Mouse (Mus musculus) left cerebral cortex, adult 8-10 months (tissue): Measurements from ENCODE around the gene C530008M17Rik. TPM values are rescaled to one million over a fixed set of nuclear protein-coding genes. Genes with fewer than 3 reads are reported as not detected.

ENCODE experiments used
- DNase-seq, 2 experiments: peaks; one replicate each; pipeline ENCODE4 v3.0.0; 2022; ENCODE audit warnings: low spot score in 2 of 2
- total RNA-seq, 4 experiments: library from RNA; stranded (reverse); gene quantifications; 2 replicates each; pipeline ENCODE4 v1.2.4; 2022

The C530008M17Rik gene
- total RNA-seq, 4 experiments from 2014 or later, result 48.2 to 53.4 (median 51.1) TPM

DNA sequence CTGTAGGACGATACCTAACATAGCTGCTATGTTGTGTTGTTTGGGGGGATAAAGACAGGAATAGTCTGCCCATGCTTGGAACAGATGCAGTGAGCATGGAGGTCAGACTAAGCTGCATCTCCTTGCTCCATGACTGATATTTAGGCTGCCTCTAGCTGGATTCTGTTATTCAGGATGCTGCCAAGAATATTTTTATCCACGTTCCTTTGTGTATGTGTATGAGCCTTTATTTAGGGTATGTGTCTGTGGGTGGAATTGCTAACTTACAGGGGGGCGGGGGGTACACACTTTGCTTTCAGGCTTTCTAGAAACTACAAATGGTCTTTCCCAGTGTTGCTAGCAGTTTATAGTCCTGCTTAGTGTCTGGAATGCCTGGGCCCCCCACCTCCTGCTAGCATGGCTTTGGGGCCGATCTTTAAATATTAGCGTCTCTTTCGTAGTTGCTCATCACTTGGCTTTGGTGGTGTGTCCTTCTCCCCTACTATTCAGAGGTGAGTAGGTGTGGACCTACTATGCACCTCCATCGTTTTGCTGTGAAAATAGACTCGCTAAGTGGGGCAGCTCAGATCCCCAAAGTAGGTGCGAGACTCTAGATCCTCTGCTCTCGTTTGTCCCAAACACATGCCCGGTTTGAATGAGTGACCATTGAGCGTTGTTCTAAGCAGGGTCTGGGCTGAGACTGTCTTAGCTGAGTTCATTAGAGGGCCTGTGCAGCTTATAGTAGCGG, 45.0 kb downstream of the C530008M17Rik start:
- DNase-seq, result peak in 1 of 2 experiments; percentile 23

- no peak for DNase-seq
Observed at GRCm38 (mm10) chr5:76702104-76702503, 45.8 kb downstream of the C530008M17Rik start.

GRCm38 (mm10) chr5:76702646-76703045, 46.3 kb downstream of the C530008M17Rik start:
- DNase-seq, result no peak

GRCm38 (mm10) chr5:76705307-76706173, 49.2 kb downstream of the C530008M17Rik start:
- no peak for DNase-seq

GRCm38 (mm10) chr5:76707072-76707471, 50.8 kb downstream of the C530008M17Rik start:
- DNase-seq, result no peak

GRCm38 (mm10) chr5:76708004-76708403, 51.7 kb downstream of the C530008M17Rik start:
- DNase-seq, result no peak

DNA sequence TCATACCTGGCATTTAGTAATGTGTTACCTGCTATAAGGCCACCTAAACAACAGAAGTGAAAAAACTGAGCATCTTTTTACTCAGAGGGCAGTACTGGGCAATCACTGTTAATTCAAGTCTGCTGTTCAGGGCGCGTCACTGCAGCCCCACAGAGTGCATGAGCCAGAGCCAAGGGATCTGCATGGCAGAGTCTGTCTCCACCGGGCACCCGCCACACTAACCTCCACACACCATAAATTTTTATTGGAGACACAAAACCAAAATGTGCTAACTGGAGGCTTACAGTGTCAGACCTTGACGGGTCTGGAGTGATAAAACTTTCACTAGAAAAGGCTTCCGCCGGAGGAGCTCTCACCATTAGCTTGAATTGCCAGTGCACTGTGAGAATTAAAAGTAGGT, 57.4 kb downstream of the C530008M17Rik start:
- no peak for DNase-seq

DNA sequence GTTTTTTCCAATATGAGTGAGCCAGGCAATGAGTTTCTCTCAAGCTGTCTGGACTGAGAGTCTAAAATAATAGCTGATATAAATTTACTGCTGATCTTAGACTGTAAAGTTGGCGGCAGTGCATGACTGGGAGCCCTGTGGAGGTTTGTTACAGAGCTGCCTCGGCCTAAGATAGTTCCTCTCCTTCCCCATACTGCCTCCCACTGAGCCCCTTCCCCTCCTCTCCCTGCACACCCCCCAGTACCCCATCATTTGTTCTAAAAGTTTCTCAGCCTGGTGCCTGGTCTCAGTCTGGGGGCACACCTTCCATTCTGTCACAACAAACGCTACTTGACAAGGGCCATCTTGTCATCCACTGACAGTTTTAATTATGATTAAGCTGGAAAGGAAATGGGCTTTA, 63.6 kb downstream of the C530008M17Rik start:
- DNase-seq, result no peak

GRCm38 (mm10) chr5:76724878-76725277, 68.6 kb downstream of the C530008M17Rik start:
- no peak for DNase-seq

- DNase-seq, result no peak
Observed at GRCm38 (mm10) chr5:76726518-76727103, 70.3 kb downstream of the C530008M17Rik start.

DNA sequence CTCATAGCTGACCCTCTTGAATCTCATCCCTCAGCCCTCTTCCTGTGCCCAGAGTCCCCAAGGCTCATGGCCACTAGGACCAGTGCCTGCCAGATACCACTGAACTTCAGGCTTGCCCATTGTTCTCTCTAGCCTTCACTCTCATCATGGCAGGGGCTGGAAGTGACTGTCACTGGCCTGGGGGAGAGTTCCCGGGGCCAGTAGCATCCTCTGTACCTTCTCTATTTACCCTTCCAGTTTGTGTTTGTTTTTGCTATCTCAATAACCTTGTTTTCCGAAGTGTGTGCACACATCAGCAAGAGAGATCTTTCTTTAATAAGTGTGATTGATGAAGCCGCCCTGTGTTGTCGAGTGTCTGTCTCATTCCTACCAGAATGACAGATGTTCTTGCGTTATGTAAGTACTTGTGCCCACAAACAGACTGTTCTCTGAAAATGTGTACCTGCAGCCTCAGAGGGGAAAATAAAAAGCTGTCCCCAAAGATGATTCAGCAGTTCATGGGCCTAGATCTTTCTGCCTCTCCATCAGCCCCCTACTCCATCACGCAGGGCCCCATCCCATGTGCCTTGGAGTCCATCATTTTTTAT, 76.8 kb downstream of the C530008M17Rik start:
- DNase-seq, result no peak

DNA sequence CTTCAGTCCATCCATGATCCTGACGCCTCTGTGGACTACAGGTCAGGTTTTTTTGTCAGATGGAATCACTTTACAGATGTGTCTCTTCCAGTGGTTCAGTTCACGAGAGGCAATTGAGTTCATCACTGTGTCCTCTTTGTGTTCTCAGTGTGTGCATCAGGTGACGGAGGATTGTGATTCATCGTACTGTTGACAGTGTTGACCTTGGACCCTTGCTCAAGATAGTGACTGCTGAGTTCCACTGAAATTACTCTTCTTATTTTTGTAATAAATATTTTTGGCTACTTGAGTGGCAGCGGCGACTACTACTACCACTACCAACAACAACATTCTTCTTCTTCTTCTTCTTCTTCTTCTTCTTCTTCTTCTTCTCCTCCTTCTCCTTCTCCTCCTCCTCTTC, 85.2 kb downstream of the C530008M17Rik start:
- DNase-seq, result no peak

DNA sequence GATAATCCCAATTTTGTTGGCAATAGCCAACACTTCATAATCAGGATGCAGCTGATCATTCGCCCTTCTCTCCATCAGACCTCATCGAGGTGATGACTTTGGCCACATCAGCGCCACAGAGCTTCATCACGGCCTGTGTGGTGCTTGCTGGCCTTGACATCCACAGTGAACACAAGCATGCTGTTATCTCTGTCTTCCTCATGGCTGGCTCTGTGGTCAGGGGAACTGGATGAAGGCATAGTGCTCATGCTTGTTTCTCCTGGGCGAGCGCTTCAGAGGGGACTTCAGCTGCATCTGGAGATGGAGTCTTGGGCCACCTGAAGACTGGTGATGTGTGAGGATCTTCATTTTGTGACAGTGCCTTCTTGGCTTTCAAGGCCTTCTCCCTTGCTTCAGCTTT, 85.8 kb downstream of the C530008M17Rik start:
- DNase-seq, result no peak

DNA sequence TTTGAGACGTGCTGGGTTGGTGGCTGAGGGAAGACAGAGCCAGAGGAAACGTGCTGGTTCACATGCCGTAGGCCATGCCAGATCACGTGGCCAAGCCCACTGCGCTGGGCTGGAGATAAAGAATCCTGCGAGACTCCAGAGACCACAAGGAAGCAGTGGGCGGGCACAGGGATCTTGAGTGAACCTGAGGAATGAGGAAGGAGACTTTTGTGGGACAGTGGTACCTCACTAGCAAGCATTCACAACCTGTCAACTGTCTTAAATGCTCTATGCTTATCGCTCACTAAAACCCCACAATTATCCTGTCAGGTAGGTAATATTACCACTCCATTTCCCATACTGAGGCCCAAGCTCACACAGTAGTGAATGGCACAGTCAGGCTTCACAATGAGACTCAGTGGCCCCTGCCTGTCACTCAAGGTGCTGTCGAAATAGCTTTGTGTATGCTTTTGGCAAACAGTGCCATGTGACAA, 88.5 kb downstream of the C530008M17Rik start:
- no peak for DNase-seq

DNA sequence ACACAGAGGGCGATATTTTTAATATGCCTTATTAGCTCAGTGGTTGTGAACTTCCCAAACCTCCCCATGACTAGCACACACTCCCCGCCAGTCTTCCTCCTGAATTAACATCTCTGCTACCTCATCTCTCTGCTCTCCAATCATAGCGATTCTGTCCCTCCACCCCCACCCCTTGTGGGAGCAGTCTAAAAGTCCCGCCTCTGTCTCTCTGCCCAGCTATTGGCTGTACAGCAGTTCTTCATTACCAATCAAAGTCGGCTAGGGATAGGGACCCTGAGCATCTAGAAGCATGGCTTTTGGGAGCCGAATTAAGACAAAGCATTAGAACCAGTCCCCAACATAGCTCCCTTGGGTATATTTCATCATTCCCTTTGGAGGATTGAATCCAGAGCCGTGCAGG, 91.5 kb downstream of the C530008M17Rik start:
- no peak for DNase-seq

DNA sequence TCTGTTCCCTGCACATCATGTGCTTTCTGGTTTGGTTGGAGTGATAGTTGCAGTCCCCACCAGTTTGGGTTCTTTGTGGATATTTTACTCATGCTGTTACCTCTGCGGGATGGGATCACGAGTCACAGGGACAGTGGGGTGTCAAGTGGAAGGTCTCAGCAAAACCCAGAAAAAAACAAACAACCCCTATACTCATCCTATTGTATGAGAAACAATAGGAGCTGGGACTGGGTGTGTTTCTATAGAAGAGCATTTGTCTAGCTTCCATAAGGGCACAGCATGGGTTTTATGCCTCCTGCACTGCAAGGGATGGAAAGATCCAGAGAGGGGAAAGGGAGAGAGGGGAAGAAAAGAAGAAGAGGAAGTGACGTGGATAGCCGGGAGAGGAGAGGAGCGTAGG, 96.0 kb downstream of the C530008M17Rik start:
- no peak for DNase-seq

DNA sequence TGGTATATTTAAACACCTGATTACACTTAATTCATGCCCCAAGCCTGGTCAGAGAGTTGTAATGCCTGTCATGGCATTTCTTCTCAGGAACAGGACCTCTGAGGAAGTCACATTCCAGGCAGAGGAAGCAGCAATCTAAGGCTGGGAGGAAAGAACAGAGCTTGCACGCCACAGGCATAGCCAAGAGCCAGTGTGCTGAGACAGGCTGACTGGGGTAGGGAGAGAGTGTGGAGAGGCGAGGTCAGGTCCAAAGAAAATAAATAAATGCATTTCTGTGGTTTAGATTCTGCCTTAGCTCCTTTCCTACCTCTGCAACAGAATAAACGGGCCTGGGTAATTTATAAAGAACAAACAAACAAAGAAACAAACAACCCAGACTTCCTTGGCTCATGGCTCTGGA, 104.0 kb downstream of the C530008M17Rik start:
- no peak for DNase-seq

DNA sequence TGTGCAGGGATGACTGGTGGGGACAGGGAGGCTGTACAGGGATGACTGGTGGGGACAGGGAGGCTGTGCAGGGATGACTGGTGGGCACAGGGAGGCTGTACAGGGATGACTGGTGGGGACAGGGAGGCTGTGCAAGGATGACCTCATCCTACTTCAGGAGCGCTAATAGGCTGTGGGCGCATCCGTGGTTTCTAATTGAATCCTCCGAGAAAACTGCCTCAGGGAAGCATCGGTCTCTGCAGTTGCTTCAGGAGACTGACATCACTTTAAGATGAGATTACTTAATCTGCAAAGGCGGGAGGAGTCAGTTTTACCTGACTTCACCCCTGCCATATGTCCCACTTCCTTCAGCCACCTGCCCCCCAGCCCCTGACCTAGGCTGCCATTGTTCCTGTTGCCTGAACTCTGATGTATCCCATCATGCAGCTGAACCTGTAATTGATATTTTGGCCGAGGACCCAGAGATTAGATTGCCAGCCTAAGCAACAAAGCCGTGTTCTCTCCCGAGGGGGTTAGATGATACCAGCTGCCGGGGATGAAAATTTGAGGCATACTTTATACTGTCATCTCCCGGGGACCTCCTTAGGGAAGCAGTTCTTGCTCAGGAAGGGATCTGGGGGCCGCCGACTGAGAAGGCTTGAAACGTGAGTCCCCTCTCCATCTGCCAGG, 105.9 kb downstream of the C530008M17Rik start:
- DNase-seq, result no peak

GRCm38 (mm10) chr5:76763148-76763701, 106.9 kb downstream of the C530008M17Rik start:
- DNase-seq, result no peak

DNA sequence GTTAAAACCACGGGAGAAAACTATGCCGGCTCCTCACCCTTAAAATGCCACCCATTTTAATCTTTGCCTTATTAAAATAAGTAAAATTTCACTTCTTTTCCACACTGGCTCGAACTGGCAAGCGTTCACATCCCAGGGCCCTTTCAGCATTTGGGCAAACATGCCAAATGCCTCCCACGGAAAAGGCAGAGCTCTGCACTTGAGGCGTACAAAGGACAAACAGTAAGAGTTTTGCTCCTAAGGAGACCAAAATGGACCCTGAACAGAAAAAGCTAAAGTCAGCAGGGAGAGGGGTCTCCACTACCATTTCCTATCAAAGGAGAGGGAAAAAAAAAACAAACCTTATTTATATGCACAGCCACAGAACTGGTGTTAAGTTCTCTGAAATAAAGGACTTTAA, 107.4 kb downstream of the C530008M17Rik start:
- no peak for DNase-seq

GRCm38 (mm10) chr5:76769014-76769413, 112.7 kb downstream of the C530008M17Rik start:
- DNase-seq, result no peak
